Mouse (Mus musculus) heart, adult 2 months (tissue): ENCODE measurements at regions not wholly inside any gene's neighbourhood (a gene's known extent, or its start where the extent isn't known, plus 50 kb on each side); places are given as distances from the start of the nearest gene placed in this dataset.
A peak's percentile ranks its signal among the peaks of the same experiment; 100 is the strongest.

Experiments used
- DNase-seq, 2 experiments: peaks; one replicate each; pipeline ENCODE4 v3.0.0; 2021
- H3K27ac ChIP-seq: fragments of 200-600 bp; 2 replicates; pipeline ENCODE4 v1.8.1; 2022
- H3K27me3 ChIP-seq: fragments of 200-500 bp; 2 replicates; pipeline ENCODE4 v1.6.1; 2012; ENCODE audit warnings: mild to moderate bottlenecking, low read length, inconsistent platforms, mixed read lengths; ENCODE audit not compliant: control insufficient read depth, insufficient read depth
- H3K36me3 ChIP-seq: fragments of 200-500 bp; 2 replicates; pipeline ENCODE4 v1.6.1; 2012; ENCODE audit warnings: low read length, inconsistent platforms; ENCODE audit not compliant: control insufficient read depth, insufficient read depth
- H3K4me1 ChIP-seq: fragments of 200-500 bp; 2 replicates; pipeline ENCODE4 v1.6.1; 2011; ENCODE audit warnings: low read length; ENCODE audit not compliant: control insufficient read depth, insufficient read depth
- H3K4me3 ChIP-seq: fragments of 200-600 bp; 2 replicates; pipeline ENCODE4 v1.8.1; 2022
- H3K79me2 ChIP-seq: fragments of 200-500 bp; replicated peaks from 2 replicates; pipeline ENCODE4 v1.6.1; 2012; ENCODE audit warnings: mild to moderate bottlenecking, inconsistent platforms, low read length, moderate library complexity, mixed read lengths; ENCODE audit not compliant: control insufficient read depth, insufficient read depth
- H3K9ac ChIP-seq: fragments of 200-500 bp; 2 replicates; pipeline ENCODE4 v1.6.1; 2012; ENCODE audit warnings: low read depth, mild to moderate bottlenecking, control low read depth, inconsistent platforms, low read length, mixed read lengths
- CTCF ChIP-seq: fragments of 200-600 bp; IDR thresholded peaks from 2 replicates; pipeline ENCODE4 v1.8.1; 2022; ENCODE audit warnings: antibody characterized with exemption, mild to moderate bottlenecking, moderate library complexity
- EP300 ChIP-seq: fragments of 200-500 bp; IDR thresholded peaks from 2 replicates; pipeline ENCODE4 v1.6.1; 2011; ENCODE audit warnings: low read depth, low read length, control low read depth; ENCODE audit not compliant: insufficient read depth
- POLR2A ChIP-seq: fragments of 200-500 bp; IDR thresholded peaks from 2 replicates; pipeline ENCODE4 v1.6.1; 2011; ENCODE audit warnings: mild to moderate bottlenecking, low read depth, low read length, control low read depth; ENCODE audit not compliant: insufficient read depth
- WGBS: fragments of 180-500 bp; shearing (Covaris S2); methylation state at CpG from one replicate; pipeline ENCODE4 v1.1.7; 2018; 5-methylcytosine and 5-hydroxymethylcytosine counted together
- intact Hi-C: fragments of 180-260 bp; cut with DNase I; formaldehyde crosslinking; loops from one replicate; pipeline ENCODE4 v1.15.1; 2025

DNA sequence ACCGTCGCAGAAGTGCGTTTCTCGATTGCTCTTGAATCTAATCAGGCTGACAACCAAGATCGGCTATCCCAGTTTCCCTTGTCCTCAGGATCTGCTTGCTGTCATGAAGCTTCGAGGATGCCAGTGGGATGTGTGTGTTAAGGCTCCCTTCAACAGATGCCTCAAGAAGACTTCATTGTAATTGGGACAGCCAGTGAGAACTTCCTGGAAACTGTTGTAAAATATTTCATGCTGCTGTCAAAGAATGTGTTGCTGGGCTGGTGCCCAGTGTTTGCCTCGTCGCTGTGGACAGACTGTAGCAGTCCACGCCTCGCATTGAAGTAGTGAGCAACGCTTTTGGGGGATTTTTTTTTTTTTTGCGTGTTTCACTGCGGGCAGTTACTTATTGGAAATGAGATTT is 249.2 kb upstream of the Prox1 start:
- DNase-seq, result peak; percentile 18 to 25
- WGBS, result 26% methylated on average over 13 of the region's 13 CpGs
- TF ChIP-seq EP300 (no peak), POLR2A (no peak)
- H3K4me1 ChIP-seq, result peaks cover 1% of the 10 kb centered on the region; the same call in 1 of the 2 replicates
- no peak overlapping the region for H3K4me3 ChIP-seq
- no peaks in the 10 kb centered on the region for H3K36me3 ChIP-seq
- H3K27me3 ChIP-seq, result no peaks in the 10 kb centered on the region
- intact Hi-C loops, result no loop called here
- no peaks in the 10 kb centered on the region for H3K79me2 ChIP-seq
- no peak overlapping the region for H3K27ac ChIP-seq
- H3K9ac ChIP-seq, result no peak overlapping the region

GRCm38 (mm10) chr1:190417326-190417725 is 246.8 kb upstream of the Prox1 start:
- Histone ChIP-seq H3K36me3 (no peaks in the 10 kb centered on the region), H3K4me3 (no peak overlapping the region), H3K27ac (no peak overlapping the region), H3K79me2 (no peaks in the 10 kb centered on the region), H3K27me3 (no peaks in the 10 kb centered on the region), H3K9ac (no peak overlapping the region), H3K4me1 (peaks cover 1% of the 10 kb centered on the region; the same call in 1 of the 2 replicates)
- DNase-seq, result no peak
- intact Hi-C loops, result no loop called here
- no peak for TF ChIP-seq POLR2A
- 36% methylated on average over 11 of the region's 11 CpGs for WGBS

DNA sequence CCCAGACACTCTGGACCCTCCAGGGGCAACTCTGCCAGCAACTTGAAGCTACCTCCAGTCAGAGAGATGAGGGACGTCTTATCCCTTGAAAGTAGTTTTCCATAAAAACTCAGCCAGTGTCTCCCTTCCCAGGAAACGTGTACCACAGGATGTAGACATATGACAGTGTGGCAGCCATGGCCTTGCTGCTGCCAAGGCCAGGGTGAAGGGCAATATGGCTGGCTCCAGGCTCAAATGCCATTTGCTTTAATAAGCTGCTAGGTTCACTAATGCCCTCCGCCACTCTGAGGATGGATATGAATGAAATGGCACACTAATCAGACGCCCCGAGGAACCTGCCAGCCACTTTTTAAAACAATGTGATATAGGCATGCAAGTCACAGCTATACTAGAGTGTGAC is 241.2 kb upstream of the Prox1 start:
- Histone ChIP-seq H3K4me3 (no peak overlapping the region), H3K79me2 (no peaks in the 10 kb centered on the region), H3K27me3 (no peaks in the 10 kb centered on the region), H3K4me1 (no peaks in the 10 kb centered on the region), H3K9ac (no peak overlapping the region), H3K36me3 (no peaks in the 10 kb centered on the region), H3K27ac (no peak overlapping the region)
- WGBS, result 90% methylated on average over 5 of the region's 5 CpGs
- no peak for TF ChIP-seq CTCF
- TF ChIP-seq EP300, result no peak
- no peak for TF ChIP-seq POLR2A
- no peak for DNase-seq
- intact Hi-C loops, result no loop called here

GRCm38 (mm10) chr1:190403335-190403734 is 232.8 kb upstream of the Prox1 start:
- no peak overlapping the region for H3K9ac ChIP-seq
- H3K27ac ChIP-seq, result no peak overlapping the region
- no peak for DNase-seq
- no peaks in the 10 kb centered on the region for H3K36me3 ChIP-seq
- no peaks in the 10 kb centered on the region for H3K4me1 ChIP-seq
- H3K4me3 ChIP-seq, result no peak overlapping the region
- H3K27me3 ChIP-seq, result no peaks in the 10 kb centered on the region
- intact Hi-C loops, result no loop called here
- 58% methylated on average over 12 of the region's 12 CpGs for WGBS
- H3K79me2 ChIP-seq, result no peaks in the 10 kb centered on the region
- TF ChIP-seq POLR2A, result no peak
- TF ChIP-seq CTCF, result no peak
- TF ChIP-seq EP300, result no peak

- 56% methylated on average over 6 of the region's 6 CpGs for WGBS
- Histone ChIP-seq H3K27me3 (no peaks in the 10 kb centered on the region), H3K4me1 (no peaks in the 10 kb centered on the region), H3K36me3 (no peaks in the 10 kb centered on the region), H3K4me3 (no peak overlapping the region), H3K79me2 (no peaks in the 10 kb centered on the region), H3K9ac (no peak overlapping the region), H3K27ac (no peak overlapping the region)
- intact Hi-C loops, result no loop called here
- no peak for TF ChIP-seq POLR2A
- TF ChIP-seq EP300, result no peak
- no peak for TF ChIP-seq CTCF
- no peak for DNase-seq
Observed at GRCm38 (mm10) chr1:190398308-190398707, 227.8 kb upstream of the Prox1 start.

GRCm38 (mm10) chr1:190397811-190398210 is 227.3 kb upstream of the Prox1 start:
- Histone ChIP-seq H3K27me3 (no peaks in the 10 kb centered on the region), H3K36me3 (no peaks in the 10 kb centered on the region), H3K79me2 (no peaks in the 10 kb centered on the region), H3K27ac (no peak overlapping the region), H3K9ac (no peak overlapping the region), H3K4me3 (no peak overlapping the region), H3K4me1 (no peaks in the 10 kb centered on the region)
- intact Hi-C loops, result no loop called here
- 30% methylated on average over 2 of the region's 2 CpGs for WGBS
- TF ChIP-seq POLR2A (no peak), CTCF (no peak), EP300 (no peak)
- no peak for DNase-seq
